Mouse (Mus musculus): ENCODE results near the gene Olfr582. TPM values are rescaled to one million over a fixed set of nuclear protein-coding genes. Genes with fewer than 3 reads are reported as not detected.

The Olfr582 gene
- total RNA-seq (2021): not detected
- long read RNA-seq, experiment 1: 0 reads
- long read RNA-seq, experiment 2: 0 reads

DNA sequence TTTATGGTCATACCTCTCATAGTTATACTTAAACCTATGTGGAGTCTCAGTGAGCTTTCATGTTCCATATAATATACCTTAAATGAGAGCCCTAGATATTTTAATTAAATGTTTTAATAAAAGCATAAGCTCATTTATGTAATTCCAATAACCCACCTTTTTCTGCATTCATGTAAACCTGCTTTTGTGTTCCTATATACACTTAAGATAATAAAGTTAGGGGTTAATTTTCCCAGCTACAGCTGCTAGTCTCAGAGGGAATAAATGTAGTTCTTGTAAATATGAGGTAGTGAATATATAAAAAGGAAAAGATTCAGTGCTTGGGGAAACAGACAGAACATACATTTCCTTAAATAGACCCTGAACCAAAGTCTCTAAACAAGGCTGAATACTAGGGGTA lies at the start of gene Olfr582:
TSS of gene Olfr582 (plus strand) at position 301 of the 400 bp plus-strand sequence.
- DNase-seq: no peak

DNA sequence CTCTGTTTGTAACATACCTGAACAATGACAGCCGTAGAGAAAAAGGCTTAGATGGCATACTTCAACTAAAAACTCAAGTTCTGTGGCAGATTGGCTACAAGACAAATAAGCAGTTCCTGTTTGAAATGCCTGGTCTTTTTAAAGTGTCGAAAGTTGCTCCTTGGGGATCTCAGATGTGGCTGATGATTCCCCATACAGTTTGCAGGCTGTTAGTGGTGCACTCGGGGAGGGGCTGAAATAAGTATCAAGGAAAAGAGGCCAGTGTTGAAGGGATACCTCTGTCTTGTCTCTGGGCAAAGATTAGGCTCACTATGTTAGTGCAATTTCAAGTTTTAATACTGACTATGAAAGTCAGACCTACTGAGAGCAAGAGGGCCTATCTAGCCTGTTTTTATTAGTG lies 48.6 kb upstream of the Olfr582 start, which contains the start of gene Olfr578:
TSS of gene Olfr578 (minus strand) at position 101 of the 400 bp plus-strand sequence.
- no peak for DNase-seq

DNA sequence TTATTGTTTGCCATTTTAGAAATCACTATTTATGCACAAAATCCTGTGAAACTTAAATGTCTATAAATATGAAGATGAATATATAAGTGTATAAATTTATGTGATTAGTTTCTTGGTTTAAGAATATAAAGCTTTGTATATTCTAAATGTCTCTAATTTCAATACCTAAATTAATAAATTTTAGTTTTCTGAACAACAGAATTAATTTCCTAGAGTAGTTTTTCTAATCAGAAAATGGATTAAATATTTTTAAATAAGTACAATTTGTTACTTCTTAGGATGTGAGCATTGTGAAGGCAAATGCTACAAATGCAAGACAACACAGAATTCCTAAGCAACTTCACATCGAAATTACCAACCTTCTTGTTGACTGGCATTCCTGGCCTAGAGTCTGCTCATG lies 13.2 kb downstream of the Olfr582 start, which contains the start of gene Olfr583:
TSS of gene Olfr583 (plus strand) at position 301 of the 400 bp plus-strand sequence.
- DNase-seq: no peak

DNA sequence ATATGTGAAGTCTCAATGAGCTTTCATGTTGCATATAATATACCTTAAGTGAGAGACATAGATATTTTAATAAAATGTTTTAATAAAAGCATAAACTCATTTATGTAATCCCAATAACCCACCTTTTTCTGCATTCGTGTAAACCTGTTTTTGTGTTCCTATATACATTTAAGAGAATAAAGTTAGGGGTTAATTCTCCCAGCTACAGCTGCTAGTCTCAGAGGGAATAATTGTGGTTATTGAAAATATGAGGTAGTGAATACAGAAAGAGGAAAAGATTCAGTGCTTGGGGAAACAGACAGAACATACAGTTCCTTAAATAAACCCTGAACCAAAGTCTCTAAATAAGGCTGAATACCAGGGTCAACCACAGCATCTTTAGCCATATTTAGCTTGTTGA lies 43.8 kb downstream of the Olfr582 start, which contains the start of gene Olfr584:
TSS of gene Olfr584 (plus strand) at position 301 of the 400 bp plus-strand sequence.
- no peak for DNase-seq

Other genes starting within 250 kb of the Olfr582 start
- not detected for gene Olfr564, start 234.5 kb upstream of the Olfr582 start, total RNA-seq (2021)
- gene Olfr566, start 179.3 kb upstream of the Olfr582 start, total RNA-seq (2021): not detected
- not detected for gene Olfr568, start 160.9 kb upstream of the Olfr582 start, total RNA-seq (2021)
- not detected for gene Olfr569, start 147.1 kb upstream of the Olfr582 start, total RNA-seq (2021)
- gene Olfr570, start 143.4 kb upstream of the Olfr582 start, total RNA-seq (2021): not detected
- not detected for gene Olfr571, start 120.5 kb upstream of the Olfr582 start, total RNA-seq (2021)
- not detected for gene Olfr572, start 113.6 kb upstream of the Olfr582 start, total RNA-seq (2021)
- gene Olfr573-ps1, start 95.4 kb upstream of the Olfr582 start, total RNA-seq (2021): not detected
- gene Olfr574, start 89.6 kb upstream of the Olfr582 start, total RNA-seq (2021): not detected
- gene Olfr575, start 79.2 kb upstream of the Olfr582 start, total RNA-seq (2021): not detected
- not detected for gene Olfr576, start 75.4 kb upstream of the Olfr582 start, total RNA-seq (2021)
- not detected for gene Olfr577, start 62.1 kb upstream of the Olfr582 start, total RNA-seq (2021)
- not detected for gene Olfr578, start 48.7 kb upstream of the Olfr582 start, total RNA-seq (2021)
- gene Olfr583, start 13.3 kb downstream of the Olfr582 start, total RNA-seq (2021): not detected
- not detected for gene Olfr584, start 43.9 kb downstream of the Olfr582 start, total RNA-seq (2021)
- gene Olfr585, start 59.7 kb downstream of the Olfr582 start, total RNA-seq (2021): not detected
- gene Olfr586, start 87.6 kb downstream of the Olfr582 start, total RNA-seq (2021): not detected
- not detected for gene Olfr588-ps1, start 102.9 kb downstream of the Olfr582 start, total RNA-seq (2021)
- not detected for gene Olfr589, start 118.3 kb downstream of the Olfr582 start, total RNA-seq (2021)
- gene Olfr591, start 140.3 kb downstream of the Olfr582 start, total RNA-seq (2021): not detected
- not detected for gene Olfr592, start 146.8 kb downstream of the Olfr582 start, total RNA-seq (2021)
- not detected for gene Olfr593, start 173.8 kb downstream of the Olfr582 start, total RNA-seq (2021)
- not detected for gene Olfr594, start 179.0 kb downstream of the Olfr582 start, total RNA-seq (2021)
- gene Usp17ld, start 214.5 kb downstream of the Olfr582 start, total RNA-seq (2021): not detected